9 mouse cellular contexts compared by ENCODE assay signal in genomic region chr17:57770904-57771303, GRCm38 (mm10). TPM values are rescaled to one million over a fixed set of nuclear protein-coding genes. Genes with fewer than 3 reads are reported as not detected.
A peak's percentile ranks its signal among the peaks of the same experiment; 100 is the strongest.
DNase-seq lines count a peak whose midpoint lies in the region; ATAC-seq and TF ChIP-seq lines count a peak whose summit lies in the region.
"Had no signal": no experiment of that assay in that cellular context is flagged by ENCODE, and none has a peak within 500 bp of the region (broad histone marks: within the 10 kb centered on the region; RNA-seq: fewer than 3 reads in every experiment).

No protein-coding gene starts in this region.

- H3K27ac ChIP-seq in liver, postnatal 0 days (ENCODE audit: low read depth) = no peak overlapping the region
- H3K27ac ChIP-seq in hindbrain, embryonic 13.5 days = no peak overlapping the region

- no peaks in the 10 kb centered on the region for H3K4me1 ChIP-seq in liver, postnatal 0 days (ENCODE audit: insufficient read depth)
- peaks cover 12% of the 10 kb centered on the region; the same call in 1 of the 2 replicates for H3K4me1 ChIP-seq in hindbrain, embryonic 13.5 days (replicated peaks)

- H3K36me3 ChIP-seq in liver, postnatal 0 days (replicated peaks; ENCODE audit: insufficient read depth, low read length) = no peaks in the 10 kb centered on the region
- no peaks in the 10 kb centered on the region for H3K36me3 ChIP-seq in hindbrain, embryonic 13.5 days

- no peaks in the 10 kb centered on the region for H3K27me3 ChIP-seq in liver, postnatal 0 days (ENCODE audit: insufficient read depth, low read length)
- H3K27me3 ChIP-seq in hindbrain, embryonic 13.5 days = peaks cover 6% of the 10 kb centered on the region; the same call in 1 of the 2 replicates

- no peak for TF ChIP-seq POLR2A in brain, embryonic 14.5 days (IDR thresholded peaks at IDR 0.05; ENCODE audit: borderline replicate concordance, extremely low read depth, insufficient read depth, insufficient read length, poor library complexity, severe bottlenecking)

- no peak for DNase-seq in liver, postnatal 0 days
- DNase-seq in liver = no peak
- DNase-seq in brain, embryonic 14.5 days (ENCODE audit: low read depth) = peak; percentile 90
- peak; percentile 68 for DNase-seq in retina, embryonic 14.5 days (ENCODE audit: low spot score)
- DNase-seq in gastrocnemius, postnatal 25 days = no peak
- DNase-seq in adrenal gland, adult 18-20 months (ENCODE audit: low spot score in 2 of 2) = no peak
- DNase-seq in spleen, postnatal 10 days (ENCODE audit: low spot score in 2 of 2) = no peak
- DNase-seq: lung, postnatal 36 days had no signal

- no peak overlapping the region for H3K4me2 ChIP-seq in liver, postnatal 0 days (ENCODE audit: low read depth, low read length)
- no peak overlapping the region for H3K4me2 ChIP-seq in hindbrain, embryonic 13.5 days

- H3K9me3 ChIP-seq in liver, postnatal 0 days (ENCODE audit: low read length) = no peaks in the 10 kb centered on the region
- H3K9me3 ChIP-seq in hindbrain, embryonic 13.5 days = no peaks in the 10 kb centered on the region

- TF ChIP-seq CTCF in liver, postnatal 0 days (IDR thresholded peaks at IDR 0.05; ENCODE audit: low read depth) = peak; percentile 31; the same call in 1 of the 2 replicates
- peak; percentile 60; the same call in 1 of the 2 replicates for TF ChIP-seq CTCF in brain, embryonic 14.5 days (IDR thresholded peaks at IDR 0.05; ENCODE audit: borderline replicate concordance, extremely low read depth, insufficient read depth, insufficient read length)

- no peak for TF ChIP-seq EP300 in liver, postnatal 0 days (IDR thresholded peaks at IDR 0.05; ENCODE audit: low read depth)

- no peak overlapping the region for H3K4me3 ChIP-seq in liver, postnatal 0 days (ENCODE audit: low read depth, low read length)
- no peak overlapping the region for H3K4me3 ChIP-seq in hindbrain, embryonic 13.5 days

- no peak for ATAC-seq in liver, postnatal 0 days
- ATAC-seq in hindbrain, embryonic 13.5 days (ENCODE audit: low FRiP score) = peak; percentile 76; the same call in 1 of the 2 replicates

- no peak overlapping the region for H3K9ac ChIP-seq in liver, postnatal 0 days (replicated peaks)
- no peak overlapping the region for H3K9ac ChIP-seq in hindbrain, embryonic 13.5 days

- 13% methylated on average over 4 of the region's 4 CpGs for WGBS in liver, postnatal 0 days (ENCODE audit: insufficient replicate concordance)
- WGBS in hindbrain, embryonic 13.5 days = 12% methylated on average over 4 of the region's 4 CpGs

RNA-seq across cellular contexts. Expression of gene Cntnap5c, which starts 1.5 kb away (rescaled TPM):
- not detected in 2 replicates for polyA plus RNA-seq in liver, postnatal 0 days (2015; fragmentation: Nextera tagmentation; extraction: Ambion mirVana)
- polyA plus RNA-seq in brain, embryonic 14.5 days (2012; rRNA removed) = 1.6 and 2.0 TPM in 2 replicates
- 1.3 and 1.4 TPM in 2 replicates for polyA plus RNA-seq in hindbrain, embryonic 13.5 days (2015; fragmentation: Nextera tagmentation; extraction: Ambion mirVana)
- not detected for total RNA-seq in gastrocnemius, postnatal 25 days (2021)
- not detected for total RNA-seq in adrenal gland, adult 18-20 months (2021)

RNA-seq across cellular contexts. Expression of gene Gm21834, which starts 28.9 kb away (rescaled TPM):
- not detected in 2 replicates for polyA plus RNA-seq in liver, postnatal 0 days (2015; fragmentation: Nextera tagmentation; extraction: Ambion mirVana)
- polyA plus RNA-seq in brain, embryonic 14.5 days (2012; rRNA removed) = not detected in 2 replicates
- not detected in 2 replicates for polyA plus RNA-seq in hindbrain, embryonic 13.5 days (2015; fragmentation: Nextera tagmentation; extraction: Ambion mirVana)
- not detected for total RNA-seq in gastrocnemius, postnatal 25 days (2021)
- total RNA-seq in adrenal gland, adult 18-20 months (2021) = not detected

Comparison
In these comparisons a context has a peak if more than half of its experiments do, and no peak if none do; other contexts are left out.
1. DNase-seq: peak in brain, embryonic 14.5 days (single experiment) and retina, embryonic 14.5 days (single experiment); none in liver, postnatal 0 days (single experiment), liver (single experiment), gastrocnemius, postnatal 25 days (single experiment), adrenal gland, adult 18-20 months (0 of 2) and spleen, postnatal 10 days (0 of 2).